Comparison of ENCODE assay signal across 13 mouse cellular contexts in the genomic region with DNA sequence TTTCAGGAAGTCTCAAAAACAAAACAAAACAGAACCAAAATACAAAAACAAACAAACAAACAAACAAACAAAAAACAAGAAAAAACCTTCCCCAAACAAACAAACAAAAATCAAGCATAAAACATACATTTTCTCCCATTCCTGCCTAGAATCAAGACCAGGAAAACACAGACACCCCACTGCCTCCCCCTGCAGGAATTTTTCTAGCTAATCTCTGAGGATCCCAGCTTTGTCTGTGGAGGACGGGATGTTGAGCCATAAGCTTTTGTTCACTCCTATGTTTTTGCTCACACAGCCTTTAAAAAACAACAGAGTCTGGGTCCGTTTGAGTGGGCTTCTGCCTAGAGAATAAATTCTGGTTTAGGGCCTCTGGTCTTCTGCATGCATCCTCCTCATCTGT.
DNase-seq lines count a peak whose midpoint lies in the region; ATAC-seq and TF ChIP-seq lines count a peak whose summit lies in the region.
"Had no signal": no experiment of that assay in that cellular context is flagged by ENCODE, and none has a peak within 500 bp of the region (broad histone marks: within the 10 kb centered on the region; RNA-seq: fewer than 3 reads in every experiment).

No protein-coding gene starts in this region.

- H3K4me2 ChIP-seq in kidney, postnatal 0 days (ENCODE audit: low read length): no peak overlapping the region
- H3K4me2 ChIP-seq in lung, postnatal 0 days (replicated peaks; ENCODE audit: low read depth, low read length): no peak overlapping the region
- H3K4me2 ChIP-seq: heart, embryonic 15.5 days had no signal

- no peaks in the 10 kb centered on the region for H3K36me3 ChIP-seq in kidney, postnatal 0 days (ENCODE audit: insufficient read depth, low read length)
- no peaks in the 10 kb centered on the region for H3K36me3 ChIP-seq in lung, postnatal 0 days (ENCODE audit: insufficient read depth, low read length)
- H3K36me3 ChIP-seq: heart, embryonic 15.5 days had no signal

- TF ChIP-seq POLR2A in cerebellum, adult 2 months (IDR thresholded peaks at IDR 0.05; ENCODE audit: borderline replicate concordance, insufficient read depth, low read length): no peak
- TF ChIP-seq POLR2A in lung, adult 2 months (IDR thresholded peaks at IDR 0.05; ENCODE audit: borderline replicate concordance, extremely low read depth, low read depth, low read length): no peak

- TF ChIP-seq CTCF in cerebellum, adult 2 months (IDR thresholded peaks at IDR 0.05; ENCODE audit: borderline replicate concordance, insufficient read depth, low read depth, low read length): 0 out of 2 replicates have a peak, but pooled peaks have one; percentile 13
- TF ChIP-seq CTCF in kidney, postnatal 0 days (IDR thresholded peaks at IDR 0.05; ENCODE audit: low read depth): peak; percentile 49
- TF ChIP-seq CTCF in lung, postnatal 0 days (IDR thresholded peaks at IDR 0.05): peak; percentile 31
- TF ChIP-seq CTCF in lung, adult 2 months (IDR thresholded peaks at IDR 0.05; ENCODE audit: insufficient read depth, low read length): no peak
- no peak for TF ChIP-seq CTCF in gastrocnemius, adult 2 months (IDR thresholded peaks at IDR 0.05)

- H3K4me3 ChIP-seq in cerebellum, adult 2 months (replicated peaks; ENCODE audit: insufficient read depth, low read depth, low read length): no peak overlapping the region
- no peak overlapping the region for H3K4me3 ChIP-seq in kidney, postnatal 0 days (replicated peaks; ENCODE audit: low read depth, low read length)
- no peak overlapping the region for H3K4me3 ChIP-seq in lung, postnatal 0 days (ENCODE audit: low read depth, low read length)
- no peak overlapping the region for H3K4me3 ChIP-seq in lung, adult 2 months (replicated peaks; ENCODE audit: extremely low read depth, low read depth, low read length)
- no peak overlapping the region for H3K4me3 ChIP-seq in gastrocnemius, adult 2 months
- H3K4me3 ChIP-seq: heart, embryonic 15.5 days had no signal

- 79% methylated on average over 2 of the region's 2 CpGs for WGBS in cerebellum, adult 2 months
- 51% methylated on average over 2 of the region's 2 CpGs for WGBS in kidney, postnatal 0 days
- WGBS in lung, postnatal 0 days: 52% methylated on average over 2 of the region's 2 CpGs
- 56% methylated on average over 2 of the region's 2 CpGs for WGBS in lung, adult 2 months

- intact Hi-C loops in gastrocnemius, adult 2 months (cut with DNase I): loop anchor here (5.0 to 10.0 kb wide), 2 partner anchors 524 to 566 kb away; a partner anchor contains a TSS

- H3K4me1 ChIP-seq in cerebellum, adult 2 months (ENCODE audit: control insufficient read depth, insufficient read depth, low read length): peaks cover 6% of the 10 kb centered on the region
- no peaks in the 10 kb centered on the region for H3K4me1 ChIP-seq in kidney, postnatal 0 days (replicated peaks; ENCODE audit: insufficient read depth, low read length)
- no peaks in the 10 kb centered on the region for H3K4me1 ChIP-seq in lung, postnatal 0 days (ENCODE audit: insufficient read depth, low read depth, low read length)
- no peaks in the 10 kb centered on the region for H3K4me1 ChIP-seq in lung, adult 2 months (ENCODE audit: control insufficient read depth, insufficient read depth, low read length)

- H3K9me3 ChIP-seq in kidney, postnatal 0 days (replicated peaks; ENCODE audit: low read length): no peaks in the 10 kb centered on the region
- no peaks in the 10 kb centered on the region for H3K9me3 ChIP-seq in lung, postnatal 0 days (ENCODE audit: low read length)
- H3K9me3 ChIP-seq: heart, embryonic 15.5 days had no signal

- no peak for DNase-seq in cerebellum, adult 2 months
- DNase-seq in cerebellum, adult 8-10 months: no peak
- peak; percentile 55 for DNase-seq in kidney, postnatal 0 days (ENCODE audit: low spot score)
- DNase-seq in kidney, adult 9 months: no peak
- DNase-seq in lung, postnatal 0 days (ENCODE audit: low spot score): peak; percentile 7
- no peak for DNase-seq in lung, adult 2 months
- DNase-seq in right cerebral cortex, postnatal 14 days: peak; percentile 9
- no peak for DNase-seq in gastrocnemius, adult 2 months
- DNase-seq: adrenal gland, postnatal 25 days; embryo, embryonic 11 days; gastrocnemius, postnatal 25 days had no signal

- H3K9ac ChIP-seq in kidney, postnatal 0 days (ENCODE audit: low read depth, low read length): no peak overlapping the region
- no peak overlapping the region for H3K9ac ChIP-seq in lung, postnatal 0 days (replicated peaks; ENCODE audit: low read depth)
- H3K9ac ChIP-seq: heart, embryonic 15.5 days had no signal

- no peak for ATAC-seq in kidney, postnatal 0 days (replicated peaks; ENCODE audit: low FRiP score, low read depth)
- no peak for ATAC-seq in lung, postnatal 0 days
- ATAC-seq: hindbrain, embryonic 16.5 days had no signal

- no peaks in the 10 kb centered on the region for H3K27me3 ChIP-seq in cerebellum, adult 2 months (ENCODE audit: control insufficient read depth, insufficient read depth, low read length)
- no peaks in the 10 kb centered on the region for H3K27me3 ChIP-seq in kidney, postnatal 0 days (ENCODE audit: insufficient read depth, low read length)
- H3K27me3 ChIP-seq in lung, postnatal 0 days (replicated peaks; ENCODE audit: insufficient read depth, low read length): no peaks in the 10 kb centered on the region
- H3K27me3 ChIP-seq: heart, embryonic 15.5 days had no signal

- no peak overlapping the region for H3K27ac ChIP-seq in cerebellum, adult 2 months (ENCODE audit: insufficient read depth, low read length)
- no peak overlapping the region for H3K27ac ChIP-seq in kidney, postnatal 0 days
- H3K27ac ChIP-seq in lung, postnatal 0 days (ENCODE audit: low read length): no peak overlapping the region
- no peak overlapping the region for H3K27ac ChIP-seq in gastrocnemius, adult 2 months
- H3K27ac ChIP-seq: heart, embryonic 15.5 days had no signal

- no peak for TF ChIP-seq EP300 in lung, postnatal 0 days (IDR thresholded peaks at IDR 0.05)

Comparison
In these comparisons a context has a peak if more than half of its experiments do, and no peak if none do; other contexts are left out.
1. DNase-seq: peak in kidney, postnatal 0 days (single experiment), lung, postnatal 0 days (single experiment) and right cerebral cortex, postnatal 14 days (single experiment); none in cerebellum, adult 2 months (0 of 2), cerebellum, adult 8-10 months (single experiment), kidney, adult 9 months (single experiment), lung, adult 2 months (single experiment) and gastrocnemius, adult 2 months (single experiment).
2. CTCF ChIP-seq: peak in cerebellum, adult 2 months (single experiment), kidney, postnatal 0 days (single experiment) and lung, postnatal 0 days (single experiment); none in lung, adult 2 months (single experiment) and gastrocnemius, adult 2 months (single experiment).